Mouse (Mus musculus) lung, postnatal 0 days (tissue): ENCODE data around the gene Selenof.

ENCODE experiments used
- CTCF ChIP-seq: IDR thresholded peaks from 2 replicates; pipeline ENCODE4 v1.5.1; 2016; ENCODE audit warnings: antibody characterized with exemption, mild to moderate bottlenecking
- EP300 ChIP-seq: IDR thresholded peaks from 2 replicates; pipeline ENCODE4 v1.6.1; 2016; ENCODE audit warnings: antibody characterized with exemption, mild to moderate bottlenecking, control low read depth

- TF ChIP-seq CTCF (no peak), EP300 (no peak)
Measured at GRCm38 (mm10) chr3:144570816-144571487, 848 bp downstream of the Selenof start.
